In genomic region chr12:71036729-71037404, GRCm38 (mm10) we compare ENCODE assay signal across 12 mouse cellular contexts. TPM values are rescaled to one million over a fixed set of nuclear protein-coding genes. Genes with fewer than 3 reads are reported as not detected.
DNase-seq lines count a peak whose midpoint lies in the region; ATAC-seq lines count a peak whose summit lies in the region.
"Had no signal": no experiment of that assay in that cellular context is flagged by ENCODE, and none has a peak within 500 bp of the region (broad histone marks: within the 10 kb centered on the region; RNA-seq: fewer than 3 reads in every experiment).

No protein-coding gene starts in this region.

- no peak overlapping the region for H3K4me2 ChIP-seq in liver, embryonic 15.5 days
- H3K4me2 ChIP-seq in forebrain, embryonic 15.5 days (replicated peaks), result no peak overlapping the region
- H3K4me2 ChIP-seq: embryonic facial prominence, embryonic 15.5 days; midbrain, embryonic 12.5 days; neural tube, embryonic 15.5 days had no signal

- H3K4me3 ChIP-seq in liver, embryonic 15.5 days (replicated peaks), result no peak overlapping the region
- H3K4me3 ChIP-seq in forebrain, embryonic 15.5 days, result no peak overlapping the region
- H3K4me3 ChIP-seq: embryonic facial prominence, embryonic 15.5 days; midbrain, embryonic 12.5 days; neural tube, embryonic 15.5 days had no signal

- no peaks in the 10 kb centered on the region for H3K9me3 ChIP-seq in liver, embryonic 15.5 days (replicated peaks)
- H3K9me3 ChIP-seq in forebrain, embryonic 15.5 days, result no peaks in the 10 kb centered on the region
- H3K9me3 ChIP-seq: embryonic facial prominence, embryonic 15.5 days; midbrain, embryonic 12.5 days; neural tube, embryonic 15.5 days had no signal

- H3K27me3 ChIP-seq in liver, embryonic 15.5 days, result no peaks in the 10 kb centered on the region
- H3K27me3 ChIP-seq in forebrain, embryonic 15.5 days, result no peaks in the 10 kb centered on the region
- H3K27me3 ChIP-seq: embryonic facial prominence, embryonic 15.5 days; midbrain, embryonic 12.5 days; neural tube, embryonic 15.5 days had no signal

- H3K36me3 ChIP-seq in liver, embryonic 15.5 days (replicated peaks), result peaks cover 83% of the 10 kb centered on the region
- H3K36me3 ChIP-seq in forebrain, embryonic 15.5 days, result peaks cover 49% of the 10 kb centered on the region

- WGBS in liver, embryonic 15.5 days (ENCODE audit: insufficient replicate concordance), result 81% methylated on average over 12 of the region's 12 CpGs
- WGBS in forebrain, embryonic 15.5 days, result 94% methylated on average over 12 of the region's 12 CpGs

- peak; percentile 75 for DNase-seq in 416B (ENCODE audit: low read depth)
- DNase-seq in c-Kit-positive CD71-positive TER-119-negative erythroid progenitor cells, embryonic 14.5 days (ENCODE audit: low read depth), result peak; percentile 43
- no peak for DNase-seq in lung, postnatal 14 days
- DNase-seq in spleen, postnatal 4 days (ENCODE audit: low spot score in 2 of 2), result no peak
- DNase-seq: kidney, adult 2 months; layer of hippocampus, postnatal 36 days had no signal

- H3K27ac ChIP-seq in liver, embryonic 15.5 days (replicated peaks), result peak overlapping the region; percentile 45; the same call in 1 of the 2 replicates
- no peak overlapping the region for H3K27ac ChIP-seq in forebrain, embryonic 15.5 days (replicated peaks)
- H3K27ac ChIP-seq: embryonic facial prominence, embryonic 15.5 days; midbrain, embryonic 12.5 days; neural tube, embryonic 15.5 days had no signal

- peaks cover 9% of the 10 kb centered on the region for H3K4me1 ChIP-seq in liver, embryonic 15.5 days (replicated peaks)
- no peaks in the 10 kb centered on the region for H3K4me1 ChIP-seq in forebrain, embryonic 15.5 days
- H3K4me1 ChIP-seq: embryonic facial prominence, embryonic 15.5 days; midbrain, embryonic 12.5 days; neural tube, embryonic 15.5 days had no signal

- no peak overlapping the region for H3K9ac ChIP-seq in liver, embryonic 15.5 days
- H3K9ac ChIP-seq in forebrain, embryonic 15.5 days (replicated peaks), result no peak overlapping the region
- H3K9ac ChIP-seq: embryonic facial prominence, embryonic 15.5 days; midbrain, embryonic 12.5 days; neural tube, embryonic 15.5 days had no signal

- peak; percentile 15 for ATAC-seq in CD4-positive, CD25-positive, alpha-beta regulatory T cell, adult 4 months
- ATAC-seq in liver, embryonic 15.5 days (ENCODE audit: insufficient read depth), result peak; percentile 65
- no peak for ATAC-seq in forebrain, embryonic 15.5 days (replicated peaks)

RNA-seq across cellular contexts. Expression of gene Arid4a, which starts 21.1 kb away (rescaled TPM):
- 100 to 1,000 TPM; 104 to 130 TPM for polyA plus RNA-seq in CD4-positive, CD25-positive, alpha-beta regulatory T cell, adult 4 months (2017; shearing (Covaris generic))
- 20.7 and 20.8 TPM in 2 replicates for polyA plus RNA-seq in liver, embryonic 15.5 days (2015; fragmentation: Nextera tagmentation; extraction: Ambion mirVana)
- polyA plus RNA-seq in forebrain, embryonic 15.5 days (2015; fragmentation: Nextera tagmentation; extraction: Ambion mirVana), result 50.3 and 57.1 TPM in 2 replicates

Comparison
In these comparisons a context has a peak if more than half of its experiments do, and no peak if none do; other contexts are left out.
1. DNase-seq: peak in 416B (single experiment) and c-Kit-positive CD71-positive TER-119-negative erythroid progenitor cells, embryonic 14.5 days (single experiment); none in lung, postnatal 14 days (single experiment) and spleen, postnatal 4 days (0 of 2).